Mouse (Mus musculus): ENCODE results near the gene AC153137.1. TPM values are rescaled to one million over a fixed set of nuclear protein-coding genes. Genes with fewer than 3 reads are reported as not detected.
"Not testable (repeated sequence)": the region's sequence is repeated elsewhere in the genome, so short reads cannot be mapped to it uniquely, and the experiment has no call there.

AC153137.1 gene
- not detected in 2 replicates for polyA plus RNA-seq (2015; fragmentation: Nextera tagmentation; extraction: Ambion mirVana)

DNA sequence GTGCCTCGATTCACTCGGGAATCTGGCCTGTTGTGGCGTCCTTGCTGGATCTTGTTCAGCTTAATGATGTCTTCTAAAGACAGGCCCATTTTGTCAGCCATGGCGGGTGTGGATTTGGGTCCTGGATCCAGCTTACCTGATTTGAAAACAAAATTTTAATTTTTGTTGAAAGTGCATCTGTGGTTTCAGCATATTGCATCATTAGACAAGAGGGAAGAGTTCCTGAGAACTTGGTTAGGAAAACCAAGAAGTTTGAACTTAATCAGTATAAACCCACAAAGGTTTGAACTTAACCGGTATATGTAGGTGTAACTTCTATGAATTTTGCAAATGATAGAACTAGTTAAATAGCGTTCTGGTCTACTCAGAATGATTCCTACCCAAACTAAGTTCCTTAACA is at the start of gene AC153137.1:
Gene AC153137.1, minus strand, starts transcription at position 101 of the 400 bp plus-strand sequence.
- not testable (repeated sequence) for H3K27me3 ChIP-seq (replicated peaks); H3K9me3 ChIP-seq; H3K4me2 ChIP-seq; H3K27ac ChIP-seq (replicated peaks); ATAC-seq (ENCODE audit: extremely low read depth, insufficient number of reproducible peaks, low FRiP score, low TSS enrichment); H3K9ac ChIP-seq; H3K4me3 ChIP-seq; H3K4me1 ChIP-seq; H3K36me3 ChIP-seq
- 84% methylated on average over 6 of the region's 6 CpGs for WGBS

DNA sequence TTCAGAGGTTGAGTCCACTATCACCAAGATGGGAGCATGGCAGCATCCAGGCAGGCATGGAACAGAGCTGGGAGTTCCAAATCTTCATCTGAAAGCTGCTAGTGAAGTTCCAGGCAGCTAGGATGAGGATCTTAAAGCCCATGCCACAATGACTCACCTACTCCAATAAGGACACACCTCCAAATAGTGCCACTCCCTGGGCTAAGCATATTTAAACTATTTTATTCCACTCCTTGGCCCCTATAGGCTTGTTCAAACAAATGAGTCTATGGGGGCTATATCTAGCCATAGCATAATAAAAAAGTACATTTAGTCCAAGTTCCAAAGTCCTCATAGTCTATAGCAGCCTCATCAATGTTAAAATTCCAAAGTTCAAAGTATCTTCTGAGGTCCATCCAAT is 45.4 kb upstream of the AC153137.1 start:
- H3K9ac ChIP-seq = no peak overlapping the region
- no peaks in the 10 kb centered on the region for H3K9me3 ChIP-seq
- no peaks in the 10 kb centered on the region for H3K4me1 ChIP-seq
- H3K36me3 ChIP-seq = no peaks in the 10 kb centered on the region
- H3K27ac ChIP-seq (replicated peaks) = no peak overlapping the region
- H3K27me3 ChIP-seq (replicated peaks) = no peaks in the 10 kb centered on the region
- no peak overlapping the region for H3K4me3 ChIP-seq
- no peak overlapping the region for H3K4me2 ChIP-seq
- ATAC-seq (ENCODE audit: extremely low read depth, insufficient number of reproducible peaks, low FRiP score, low TSS enrichment) = no peak

DNA sequence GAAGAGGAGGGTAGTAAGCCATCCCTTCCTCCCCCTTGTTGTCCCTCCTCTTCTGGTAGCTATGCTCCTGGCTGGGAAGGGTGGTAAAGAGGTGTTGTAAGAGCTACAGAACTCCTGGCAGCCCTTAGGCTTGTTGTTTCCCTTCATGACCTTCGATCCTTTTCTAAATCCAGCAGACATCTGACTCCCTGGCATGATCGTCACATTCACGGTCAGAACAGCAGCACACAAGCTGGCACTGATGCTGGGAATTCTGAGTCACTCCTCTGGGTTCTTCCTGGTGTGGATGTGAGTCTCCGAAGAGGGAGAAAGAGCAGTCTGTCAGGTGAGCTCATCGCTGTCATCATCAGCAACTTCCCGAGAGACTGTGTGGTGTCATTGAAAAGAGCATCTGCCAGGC is 41.5 kb upstream of the AC153137.1 start:
- Histone ChIP-seq H3K27ac (replicated peaks) (no peak overlapping the region), H3K9ac (no peak overlapping the region), H3K4me3 (no peak overlapping the region), H3K27me3 (replicated peaks) (no peaks in the 10 kb centered on the region), H3K4me1 (no peaks in the 10 kb centered on the region), H3K9me3 (no peaks in the 10 kb centered on the region), H3K4me2 (no peak overlapping the region), H3K36me3 (no peaks in the 10 kb centered on the region)
- 44% methylated on average over 6 of the region's 6 CpGs for WGBS
- ATAC-seq (ENCODE audit: extremely low read depth, insufficient number of reproducible peaks, low FRiP score, low TSS enrichment) = no peak

DNA sequence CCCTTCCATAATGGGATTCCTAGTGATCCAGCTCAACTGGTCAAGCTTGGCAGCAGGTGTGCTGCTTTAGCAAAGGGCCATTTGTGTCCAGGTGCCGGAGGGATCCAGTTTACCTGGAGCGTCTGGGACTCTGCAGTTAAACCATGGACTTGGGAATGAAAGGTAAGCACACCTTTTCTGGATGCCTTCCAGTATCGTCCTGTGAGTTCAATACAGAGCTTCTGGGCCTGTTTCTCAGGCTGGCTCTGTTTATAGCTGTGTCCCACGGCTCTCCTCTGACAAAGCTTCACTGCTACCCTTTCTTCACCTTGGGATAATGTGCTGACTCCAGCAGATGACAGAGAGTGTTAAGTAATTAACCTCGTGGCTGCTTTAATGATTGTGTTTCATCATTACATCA is 39.6 kb upstream of the AC153137.1 start:
- no peak for ATAC-seq (ENCODE audit: extremely low read depth, insufficient number of reproducible peaks, low FRiP score, low TSS enrichment)
- WGBS = 79% methylated on average over 5 of the region's 5 CpGs
- H3K4me3 ChIP-seq = no peak overlapping the region

DNA sequence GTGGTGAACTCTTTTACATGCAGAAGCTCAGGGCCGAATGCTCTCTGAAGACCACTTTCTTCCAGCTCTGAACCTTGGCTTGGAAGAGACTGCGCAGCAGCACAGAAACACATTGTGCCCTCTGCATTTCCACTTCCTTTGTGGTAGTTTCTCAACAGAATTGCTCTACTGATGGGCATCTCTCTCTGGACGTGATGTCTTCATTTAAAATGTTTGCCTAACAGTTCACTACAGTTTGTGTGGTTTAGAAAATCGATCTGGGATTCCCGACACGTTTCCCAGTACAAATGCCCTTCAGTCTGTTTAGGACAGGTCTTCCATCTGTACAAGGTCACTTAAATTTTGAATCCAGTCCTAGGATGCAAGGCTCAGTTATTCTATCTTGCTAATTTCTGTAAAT is 38.3 kb upstream of the AC153137.1 start:
- 82% methylated on average over 6 of the region's 6 CpGs for WGBS
- no peak overlapping the region for H3K4me2 ChIP-seq
- H3K4me3 ChIP-seq = no peak overlapping the region
- no peak for ATAC-seq (ENCODE audit: extremely low read depth, insufficient number of reproducible peaks, low FRiP score, low TSS enrichment)
- H3K4me1 ChIP-seq = no peaks in the 10 kb centered on the region
- no peaks in the 10 kb centered on the region for H3K36me3 ChIP-seq
- no peak overlapping the region for H3K9ac ChIP-seq
- H3K27me3 ChIP-seq (replicated peaks) = no peaks in the 10 kb centered on the region
- no peaks in the 10 kb centered on the region for H3K9me3 ChIP-seq
- no peak overlapping the region for H3K27ac ChIP-seq (replicated peaks)

More for the DNA sequence above, 39.6 kb upstream of the AC153137.1 start:
- H3K27ac ChIP-seq (replicated peaks) = no peak overlapping the region
- no peaks in the 10 kb centered on the region for H3K4me1 ChIP-seq
- no peaks in the 10 kb centered on the region for H3K9me3 ChIP-seq
- no peak overlapping the region for H3K4me2 ChIP-seq
- H3K9ac ChIP-seq = no peak overlapping the region
- no peaks in the 10 kb centered on the region for H3K36me3 ChIP-seq
- no peaks in the 10 kb centered on the region for H3K27me3 ChIP-seq (replicated peaks)

DNA sequence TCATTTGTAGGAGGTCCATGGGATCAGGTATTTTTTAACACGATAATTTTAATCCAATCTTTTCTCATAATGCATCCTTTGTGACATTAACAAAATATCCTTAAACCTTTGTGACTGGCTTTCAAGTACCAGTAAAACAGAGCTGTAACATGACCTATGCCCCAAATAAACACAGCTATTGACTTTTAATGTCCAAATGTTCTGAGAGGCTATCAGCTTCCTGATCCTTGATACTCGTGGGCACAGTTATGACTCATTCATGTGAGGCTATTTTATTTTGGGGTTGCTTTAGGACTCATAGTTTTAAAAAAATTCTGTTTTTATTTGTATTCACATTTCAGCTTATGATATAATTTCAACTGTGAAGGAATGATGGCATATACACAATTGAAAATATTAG is 37.5 kb upstream of the AC153137.1 start:
- 55% methylated on average over 2 of the region's 2 CpGs for WGBS
- no peak for ATAC-seq (ENCODE audit: extremely low read depth, insufficient number of reproducible peaks, low FRiP score, low TSS enrichment)

DNA sequence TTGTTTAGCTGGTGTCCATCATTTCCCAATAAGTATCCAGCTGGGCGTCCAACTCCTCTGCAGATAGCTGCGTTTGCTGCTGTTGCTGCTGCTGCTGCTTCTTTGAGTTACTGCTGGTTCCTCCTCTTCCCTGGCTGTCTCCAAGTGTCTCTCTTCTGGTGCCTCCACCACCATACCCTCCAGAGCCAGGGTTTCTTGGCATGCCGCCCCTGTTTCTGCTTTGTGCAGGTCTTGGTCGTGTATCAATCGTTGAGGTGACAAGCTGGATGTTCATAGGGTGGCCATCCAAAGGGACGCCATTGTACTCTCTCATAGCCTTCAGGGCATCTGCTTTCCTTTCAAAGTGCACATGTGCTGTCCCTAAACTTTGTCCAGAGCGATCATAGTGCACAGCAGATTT is 529 bp downstream of the AC153137.1 start:
- not testable (repeated sequence) for H3K27ac ChIP-seq (replicated peaks); H3K9me3 ChIP-seq; H3K36me3 ChIP-seq; H3K4me1 ChIP-seq; ATAC-seq (ENCODE audit: extremely low read depth, insufficient number of reproducible peaks, low FRiP score, low TSS enrichment); H3K4me2 ChIP-seq; H3K27me3 ChIP-seq (replicated peaks); H3K4me3 ChIP-seq; H3K9ac ChIP-seq
- 74% methylated on average over 7 of the region's 7 CpGs for WGBS

More for the DNA sequence above, 37.5 kb upstream of the AC153137.1 start:
- Histone ChIP-seq H3K9ac (no peak overlapping the region), H3K36me3 (no peaks in the 10 kb centered on the region), H3K4me3 (no peak overlapping the region), H3K9me3 (no peaks in the 10 kb centered on the region), H3K27me3 (replicated peaks) (no peaks in the 10 kb centered on the region), H3K4me2 (no peak overlapping the region), H3K4me1 (no peaks in the 10 kb centered on the region), H3K27ac (replicated peaks) (no peak overlapping the region)

DNA sequence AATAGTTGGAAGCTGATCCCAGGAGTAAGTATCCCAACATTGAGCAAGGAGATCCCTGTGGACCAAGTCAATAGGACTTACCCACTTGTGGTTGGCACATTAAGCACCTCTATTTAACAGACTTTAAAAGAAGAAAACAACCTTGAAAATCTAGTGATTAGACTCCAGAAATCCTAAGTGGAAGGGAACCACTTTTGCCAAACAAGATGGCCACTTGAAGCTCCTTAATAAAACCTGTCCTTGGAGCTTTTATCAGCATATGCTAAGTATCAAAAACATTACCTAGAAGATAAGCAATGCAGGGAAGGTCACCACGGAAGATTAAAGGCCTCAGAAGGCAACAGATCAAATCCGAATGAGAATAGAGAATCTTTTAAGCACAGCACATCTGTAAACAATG is 26.0 kb downstream of the AC153137.1 start:
- no peak for ATAC-seq (ENCODE audit: extremely low read depth, insufficient number of reproducible peaks, low FRiP score, low TSS enrichment)

DNA sequence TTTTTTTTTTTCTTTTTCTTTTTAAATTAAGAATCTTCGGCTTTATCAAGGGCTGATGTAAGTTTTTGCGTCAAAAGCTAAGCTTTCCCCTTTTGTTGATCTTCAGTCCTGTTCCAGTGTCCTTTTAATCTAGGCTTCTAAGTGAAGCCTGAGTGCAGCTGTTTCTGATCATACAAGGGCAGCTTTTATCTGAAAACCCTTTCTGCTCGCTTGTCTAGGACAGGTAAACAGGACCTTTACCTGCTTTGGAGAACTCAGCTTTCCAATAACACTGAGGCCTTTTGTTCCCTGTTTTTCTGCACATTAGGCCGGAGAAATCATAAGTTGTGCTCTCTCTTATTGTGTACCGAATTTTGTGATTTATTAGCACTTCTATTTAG is 27.3 kb downstream of the AC153137.1 start:
- 51% methylated on average over 5 of the region's 5 CpGs for WGBS
- no peaks in the 10 kb centered on the region for H3K9me3 ChIP-seq
- H3K4me1 ChIP-seq = peaks cover 24% of the 10 kb centered on the region
- peak overlapping the region; percentile 98 for H3K27ac ChIP-seq (replicated peaks)
- ATAC-seq (ENCODE audit: extremely low read depth, insufficient number of reproducible peaks, low FRiP score, low TSS enrichment) = no peak
- H3K4me3 ChIP-seq = peak overlapping the region; percentile 85
- no peaks in the 10 kb centered on the region for H3K27me3 ChIP-seq (replicated peaks)
- peak overlapping the region; percentile 82 for H3K9ac ChIP-seq
- peak overlapping the region; percentile 75 for H3K4me2 ChIP-seq
- peaks cover 4% of the 10 kb centered on the region for H3K36me3 ChIP-seq

More for the DNA sequence above, 26.0 kb downstream of the AC153137.1 start:
- no peak overlapping the region for H3K4me2 ChIP-seq
- H3K9me3 ChIP-seq = no peaks in the 10 kb centered on the region
- H3K4me1 ChIP-seq = peaks cover 21% of the 10 kb centered on the region
- H3K27ac ChIP-seq (replicated peaks) = no peak overlapping the region
- WGBS = 75% methylated on average over 2 of the region's 2 CpGs
- no peak overlapping the region for H3K4me3 ChIP-seq
- H3K27me3 ChIP-seq (replicated peaks) = no peaks in the 10 kb centered on the region
- no peaks in the 10 kb centered on the region for H3K36me3 ChIP-seq
- H3K9ac ChIP-seq = no peak overlapping the region

DNA sequence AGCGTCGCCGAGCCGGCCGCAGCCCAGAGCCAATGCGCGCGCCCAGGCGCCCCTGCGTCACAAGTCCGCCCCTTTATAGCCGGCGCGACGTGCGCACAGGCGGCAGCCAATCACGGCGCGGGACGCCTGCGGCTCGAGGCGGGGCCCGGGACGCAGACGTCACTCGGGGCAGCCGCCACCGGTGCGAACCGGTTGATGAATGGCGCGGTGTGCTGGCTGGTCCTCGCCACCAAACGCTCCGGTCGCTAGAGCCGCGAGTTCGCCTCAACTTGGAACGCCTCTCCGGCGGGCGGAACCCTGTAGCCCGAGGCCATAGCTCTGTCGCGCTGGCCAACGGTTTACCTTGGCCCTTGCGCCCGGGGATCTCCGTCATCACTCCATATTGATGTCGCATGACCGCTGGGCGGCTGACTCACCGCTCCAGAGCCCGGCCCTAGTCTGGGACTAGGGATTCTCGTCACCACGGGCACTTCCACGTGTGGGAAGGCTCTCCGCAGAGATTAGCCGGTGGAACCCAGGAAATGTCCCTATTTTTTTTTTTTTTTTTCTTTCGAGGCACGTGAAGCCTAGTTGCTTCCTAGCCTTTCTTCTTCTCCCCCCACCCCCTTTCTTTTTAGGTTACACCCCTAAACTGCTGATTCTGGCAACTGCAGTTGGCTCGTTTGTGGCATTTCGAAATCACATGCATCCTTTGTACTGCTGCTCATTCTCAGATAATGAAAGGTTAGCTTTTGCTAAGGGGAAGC is 27.9 kb downstream of the AC153137.1 start:
- Histone ChIP-seq H3K27ac (replicated peaks) (peak overlapping the region; percentile 98), H3K4me3 (peak overlapping the region; percentile 85), H3K4me2 (peak overlapping the region; percentile 75), H3K4me1 (peaks cover 24% of the 10 kb centered on the region), H3K9me3 (no peaks in the 10 kb centered on the region), H3K36me3 (peaks cover 8% of the 10 kb centered on the region), H3K27me3 (replicated peaks) (no peaks in the 10 kb centered on the region), H3K9ac (peak overlapping the region; percentile 82)
- WGBS = under 1% methylated on average over 50 of the region's 66 CpGs
- peak; percentile 95 for ATAC-seq (ENCODE audit: extremely low read depth, insufficient number of reproducible peaks, low FRiP score, low TSS enrichment)

DNA sequence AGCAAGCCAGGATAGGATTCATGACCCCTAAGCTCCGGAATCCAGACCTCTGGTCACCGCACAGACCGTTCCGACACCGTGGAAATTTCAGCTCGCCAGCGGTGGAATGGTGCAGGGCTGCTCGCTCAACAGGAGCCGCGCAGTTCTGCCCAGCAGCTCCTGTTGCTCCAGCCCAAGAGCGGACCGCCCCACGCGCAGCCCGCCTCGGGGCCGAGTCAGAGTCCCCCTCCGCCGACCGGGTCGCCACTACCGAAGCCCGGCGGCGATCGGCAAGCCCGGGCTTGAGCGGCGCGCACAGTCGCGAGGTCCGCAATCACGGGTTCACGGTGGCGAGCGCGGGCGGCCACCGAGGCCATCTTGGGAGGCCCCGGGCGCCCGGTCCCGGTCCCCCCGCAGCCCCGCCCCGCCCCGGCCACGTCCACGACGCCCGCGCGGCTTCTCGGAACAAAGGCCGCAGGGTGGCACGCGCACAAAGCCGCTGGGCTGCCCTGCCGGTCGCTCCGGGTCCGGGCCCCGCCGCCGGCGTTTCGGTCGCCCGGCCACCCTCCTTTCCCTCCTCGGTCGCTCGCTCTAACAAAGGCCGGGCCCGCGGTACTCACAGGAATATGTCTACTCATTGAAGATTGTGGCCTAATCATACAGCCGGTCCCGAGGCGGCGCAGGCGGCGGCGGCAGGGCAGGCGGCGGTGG is 28.7 kb downstream of the AC153137.1 start:
- H3K27me3 ChIP-seq (replicated peaks) = no peaks in the 10 kb centered on the region
- peak overlapping the region; percentile 99 for H3K9ac ChIP-seq
- H3K27ac ChIP-seq (replicated peaks) = peak overlapping the region; percentile 98
- H3K36me3 ChIP-seq = peaks cover 16% of the 10 kb centered on the region
- peaks cover 24% of the 10 kb centered on the region for H3K4me1 ChIP-seq
- peak overlapping the region; percentile 75 for H3K4me2 ChIP-seq
- ATAC-seq (ENCODE audit: extremely low read depth, insufficient number of reproducible peaks, low FRiP score, low TSS enrichment) = peak; percentile 64
- peak overlapping the region; percentile 85 for H3K4me3 ChIP-seq
- no peaks in the 10 kb centered on the region for H3K9me3 ChIP-seq
- WGBS = 0% methylated on average over 56 of the region's 85 CpGs
